Mouse (Mus musculus): ENCODE measurements around the gene Trrap.

Gene Trrap

DNA sequence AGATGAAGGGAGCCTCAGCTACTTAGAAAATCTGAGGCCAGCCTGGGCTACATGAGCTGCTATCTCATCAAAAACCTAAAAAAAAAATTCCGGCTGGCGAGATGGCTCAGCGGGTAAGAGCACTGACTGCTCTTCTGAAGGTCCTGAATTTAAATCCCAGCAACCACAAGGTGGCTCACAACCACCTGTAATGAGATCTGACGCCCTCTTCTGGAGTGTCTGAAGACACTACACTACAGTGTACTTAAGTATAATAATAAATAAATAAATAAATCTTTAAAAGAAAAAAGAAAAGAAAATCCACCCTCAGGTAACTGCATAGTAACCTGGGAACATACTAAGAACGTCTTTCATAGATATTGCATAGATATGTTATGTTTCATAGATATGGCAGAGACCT is 25.8 kb downstream of the Trrap start:
- DNase-seq = no peak

DNA sequence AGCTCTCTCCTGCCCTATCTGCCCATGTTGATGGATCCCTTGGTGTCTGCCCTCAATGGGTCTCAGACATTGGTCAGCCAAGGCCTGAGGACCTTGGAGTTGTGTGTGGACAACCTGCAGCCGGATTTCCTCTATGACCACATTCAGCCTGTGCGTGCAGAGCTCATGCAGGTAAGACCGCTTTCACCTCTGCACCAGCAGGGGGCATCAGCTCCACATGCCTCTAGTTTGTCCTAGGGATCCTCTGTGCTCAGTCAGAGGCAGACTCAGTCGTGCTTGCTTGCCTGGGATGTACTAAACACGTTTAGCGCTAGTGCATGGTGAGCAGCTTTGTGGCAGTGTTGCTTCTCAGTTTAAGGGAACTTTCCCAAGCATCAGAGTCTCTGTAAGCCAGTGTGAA is 27.2 kb downstream of the Trrap start:
- peak; percentile 13 for DNase-seq

DNA sequence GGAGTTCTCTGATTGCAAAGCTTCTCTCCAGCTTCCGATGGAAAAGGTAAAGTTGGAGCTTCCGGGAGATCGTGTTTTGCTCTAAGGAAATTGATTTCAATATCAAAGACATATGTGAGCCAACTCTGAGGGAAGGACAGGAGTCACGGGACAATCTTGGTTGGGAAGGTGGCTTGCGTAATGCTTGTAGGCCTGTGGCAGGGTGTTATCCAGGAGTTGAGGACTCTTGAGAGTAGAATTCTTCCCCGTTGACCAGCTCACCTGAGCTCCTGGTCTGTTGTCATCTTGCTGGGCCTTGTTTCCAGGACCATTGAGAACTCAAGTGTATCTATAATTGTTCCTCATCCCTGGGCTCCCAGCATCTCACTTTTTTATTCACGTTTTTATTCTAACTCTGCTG is 29.6 kb downstream of the Trrap start:
- no peak for DNase-seq

DNA sequence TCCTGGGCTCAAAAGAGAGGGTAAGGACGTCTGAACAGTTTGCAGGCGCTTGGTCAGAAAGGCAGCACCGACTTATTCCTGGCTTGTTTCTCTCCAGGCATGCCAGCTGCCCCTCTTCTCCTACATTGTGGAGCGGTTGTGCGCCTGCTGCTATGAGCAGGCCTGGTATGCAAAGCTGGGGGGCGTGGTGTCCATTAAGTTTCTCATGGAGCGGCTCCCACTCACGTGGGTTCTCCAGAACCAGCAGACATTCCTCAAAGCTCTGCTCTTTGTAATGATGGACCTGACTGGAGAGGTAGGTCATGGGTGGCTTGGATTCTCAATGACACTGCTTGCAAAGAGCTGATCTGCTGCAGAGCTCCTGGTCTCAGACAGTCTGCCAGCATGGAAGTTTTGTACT is 35.5 kb downstream of the Trrap start:
- DNase-seq = no peak

DNA sequence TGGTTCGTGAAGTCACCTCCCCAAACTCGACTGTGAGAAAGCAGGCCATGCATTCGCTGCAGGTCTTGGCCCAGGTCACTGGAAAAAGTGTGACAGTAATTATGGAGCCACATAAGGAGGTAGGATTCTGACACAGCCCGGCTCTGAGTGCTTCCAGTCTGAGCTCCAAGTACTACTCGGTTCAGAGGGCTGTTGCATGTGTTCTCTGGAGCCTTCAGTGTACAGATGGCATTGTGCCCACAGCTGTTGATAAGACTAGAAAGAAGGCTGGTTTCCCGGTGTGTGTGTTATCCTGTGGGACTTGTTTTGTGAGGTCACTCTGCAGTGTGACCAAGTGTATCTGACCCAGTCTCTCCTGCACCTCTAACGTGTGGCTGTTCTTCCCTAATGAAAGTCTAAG is 36.6 kb downstream of the Trrap start:
- no peak for DNase-seq

DNA sequence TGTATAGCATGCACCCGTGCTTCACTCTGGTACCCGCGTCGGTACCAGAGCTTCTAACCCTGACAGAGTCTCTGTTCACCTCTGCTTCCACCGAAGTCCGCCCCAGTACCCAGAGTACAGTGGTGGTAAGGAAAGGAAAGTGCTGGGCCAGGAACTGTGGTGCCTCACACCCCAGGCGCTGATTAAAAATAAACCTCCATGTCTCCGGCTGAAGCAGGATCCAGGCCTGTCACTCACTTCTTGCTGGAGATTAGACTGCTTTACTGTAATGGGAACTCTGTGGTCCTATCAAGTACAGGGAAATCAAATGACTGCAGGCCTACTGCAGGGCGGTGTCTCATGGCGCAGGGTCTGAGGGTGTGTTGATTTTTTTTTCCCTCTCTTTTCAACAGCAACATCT is 39.4 kb downstream of the Trrap start:
- DNase-seq = no peak

DNA sequence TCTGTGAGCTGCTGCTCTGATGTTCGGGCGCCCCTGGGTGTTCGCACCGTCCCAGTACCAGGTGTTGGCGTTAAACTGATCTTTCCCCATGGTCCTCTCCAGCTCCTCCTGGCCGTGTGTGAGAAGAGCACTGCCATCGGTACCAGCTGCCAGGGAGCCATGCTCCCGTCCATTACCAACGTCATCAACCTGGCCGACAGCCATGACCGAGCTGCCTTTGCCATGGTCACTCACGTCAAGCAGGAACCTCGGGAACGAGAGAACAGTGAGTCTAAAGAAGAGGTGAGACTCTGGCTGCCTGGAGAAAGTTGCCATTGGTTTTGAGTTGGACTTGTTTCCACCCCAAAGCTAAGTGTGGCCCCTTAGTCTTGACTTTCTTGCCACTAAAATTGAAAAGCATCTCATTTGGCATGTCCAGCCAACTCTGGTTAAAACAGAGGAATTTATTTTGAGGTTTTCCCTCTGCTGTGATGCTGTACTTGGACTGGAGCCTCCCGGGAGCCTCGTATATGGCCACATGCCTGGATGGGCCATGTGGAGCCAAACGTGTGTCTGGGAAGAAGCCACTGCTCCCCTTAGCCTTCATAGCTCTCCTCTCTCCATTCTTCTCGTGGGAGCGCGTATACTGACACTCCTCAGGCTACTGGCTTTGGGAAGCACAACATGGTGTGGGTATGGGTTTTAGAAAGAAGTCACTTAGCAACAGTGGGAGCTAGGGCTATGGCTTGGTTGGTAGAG is 61.0 kb downstream of the Trrap start:
- no peak for DNase-seq

DNA sequence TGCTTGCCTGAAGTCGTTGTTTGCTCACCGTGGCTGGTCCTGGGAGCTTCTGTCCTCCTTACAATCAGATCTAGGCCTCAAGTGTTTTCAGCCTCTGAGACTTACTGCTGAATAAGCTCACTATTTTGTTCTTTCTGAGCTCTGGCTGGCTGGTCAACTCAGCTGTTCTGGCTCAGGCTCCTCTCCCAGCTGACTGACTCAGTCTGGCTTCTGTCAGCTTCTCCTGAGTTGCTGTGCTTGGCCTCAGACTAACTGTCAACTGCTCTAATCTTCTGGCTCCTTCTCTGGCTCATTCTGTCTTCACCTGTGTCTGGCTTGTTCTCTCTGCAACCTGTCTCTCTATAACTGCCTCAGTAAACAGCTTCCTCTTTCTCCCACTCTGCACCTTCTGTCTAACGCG is 62.1 kb downstream of the Trrap start:
- DNase-seq = no peak

DNA sequence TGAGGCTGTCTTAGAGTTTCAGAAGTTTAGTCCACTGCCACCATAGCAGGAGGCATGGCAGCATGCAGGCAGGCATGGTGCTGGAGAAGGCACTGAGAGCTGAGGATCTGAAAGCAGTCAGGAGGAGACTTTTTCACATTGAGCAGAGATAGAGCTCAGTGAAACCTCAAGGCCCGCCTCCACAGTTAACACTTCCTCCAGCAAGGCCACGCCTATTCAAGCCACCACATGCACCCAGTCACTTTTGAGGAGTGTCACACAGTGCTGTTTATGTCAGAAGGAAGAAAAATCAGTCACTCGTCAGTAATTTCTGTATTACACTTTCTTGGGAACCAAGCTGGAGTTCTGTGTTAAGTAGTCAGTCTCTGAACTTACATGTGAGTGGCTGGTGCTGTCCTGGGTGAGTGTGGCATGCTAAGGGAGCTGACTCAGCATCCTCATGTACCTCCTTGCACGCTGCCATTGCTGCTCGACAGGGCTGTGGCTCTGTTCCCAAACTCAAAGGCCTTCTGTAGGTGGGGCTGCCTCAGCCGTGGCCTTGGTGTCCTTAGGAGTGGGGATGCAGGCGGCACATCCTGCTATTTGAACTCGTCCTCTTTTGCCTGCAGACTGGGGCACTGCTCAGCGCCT is 64.4 kb downstream of the Trrap start:
- DNase-seq = no peak

DNA sequence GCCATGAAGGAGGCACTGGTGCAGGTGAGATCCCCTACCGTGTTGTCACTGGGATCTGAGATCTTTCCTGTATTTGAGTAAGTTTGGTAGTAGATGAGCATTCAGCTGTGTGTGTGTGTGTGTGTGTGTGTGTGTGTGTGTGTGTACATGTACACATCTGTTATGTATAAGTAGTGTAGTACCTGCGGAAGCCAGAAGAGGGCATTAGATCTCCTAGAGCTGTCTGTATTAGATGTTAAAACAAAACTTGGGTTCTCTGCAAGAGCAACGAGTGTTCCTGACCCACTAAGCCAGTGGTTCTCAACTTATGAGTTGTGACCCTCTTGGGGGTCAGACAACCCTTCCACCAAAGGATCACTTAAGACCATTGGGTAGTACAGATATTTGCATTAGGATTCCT is 68.6 kb downstream of the Trrap start:
- DNase-seq = peak; percentile 9

DNA sequence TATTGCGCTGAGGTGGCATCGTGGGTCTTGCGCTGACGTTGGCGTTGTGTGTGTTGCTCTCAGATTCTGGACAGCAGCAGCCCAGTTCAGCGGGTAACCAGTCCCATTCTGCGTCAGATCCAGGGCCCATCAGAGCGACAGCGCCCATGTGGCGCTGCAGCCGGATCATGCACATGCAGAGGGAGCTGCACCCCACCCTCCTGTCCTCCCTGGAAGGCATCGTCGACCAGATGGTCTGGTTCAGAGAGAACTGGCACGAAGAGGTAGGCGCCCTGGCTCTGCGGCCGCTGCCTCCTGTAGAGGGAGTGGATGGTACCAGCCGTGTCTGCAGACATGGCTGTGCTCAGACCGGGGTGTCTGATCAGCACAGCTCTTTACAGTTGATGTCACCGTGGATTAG is 77.8 kb downstream of the Trrap start:
- DNase-seq = no peak

DNA sequence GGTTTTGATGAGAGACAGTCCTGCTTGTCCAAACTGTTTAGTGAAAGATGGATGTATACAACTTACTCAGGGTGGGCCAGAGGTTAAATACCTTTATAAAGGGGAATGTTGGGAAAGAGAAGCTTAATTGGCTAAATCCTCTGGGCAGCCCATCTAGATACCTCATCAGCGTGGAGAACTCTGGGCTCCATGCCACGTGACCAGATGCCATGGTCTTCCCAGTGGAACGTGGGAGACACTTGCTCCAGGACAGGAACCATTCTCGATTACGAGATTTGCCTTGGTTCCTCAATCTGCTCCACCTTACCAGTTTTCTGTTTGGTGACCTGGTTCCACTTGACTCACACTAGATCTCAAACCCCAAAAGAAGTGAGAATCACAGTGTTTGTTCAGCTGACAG is 81.2 kb downstream of the Trrap start:
- DNase-seq = no peak

DNA sequence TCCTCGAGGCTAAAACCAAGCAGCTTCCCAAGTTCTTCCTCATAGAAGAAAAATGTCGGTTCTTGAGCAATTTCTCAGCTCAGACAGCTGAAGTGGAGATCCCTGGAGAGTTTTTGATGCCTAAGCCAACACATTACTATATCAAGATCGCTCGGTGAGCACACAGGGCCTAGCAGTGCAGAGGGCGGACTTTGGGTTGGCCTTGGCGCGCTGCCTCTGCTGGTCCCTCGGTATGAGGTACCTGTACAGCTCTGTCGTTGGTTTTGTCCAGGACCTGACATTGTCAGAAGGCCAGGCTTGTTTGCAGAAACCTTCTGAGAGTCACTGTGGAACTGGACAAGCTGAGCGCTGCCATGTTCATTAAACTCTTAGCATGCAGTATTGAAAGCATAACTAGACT is 82.4 kb downstream of the Trrap start:
- no peak for DNase-seq

DNA sequence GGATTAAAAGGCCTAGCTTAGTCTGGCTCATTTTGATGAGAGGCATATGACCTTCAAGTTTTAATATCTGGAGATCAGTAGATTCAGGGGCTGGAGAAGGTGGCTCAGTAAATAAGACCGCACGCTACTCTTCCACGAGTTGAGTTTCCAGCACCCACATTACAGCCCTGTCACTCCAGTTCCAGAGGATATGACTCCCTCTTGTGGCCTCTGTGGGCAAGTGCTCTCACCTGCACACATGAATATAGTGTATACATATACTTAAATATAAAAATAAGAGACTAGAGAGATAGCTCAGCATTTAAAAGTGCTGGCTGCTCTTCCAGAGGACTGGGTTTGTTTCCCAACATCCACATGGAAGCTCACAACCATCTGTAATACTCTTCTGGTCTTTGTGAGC is 84.3 kb downstream of the Trrap start:
- DNase-seq = no peak

DNA sequence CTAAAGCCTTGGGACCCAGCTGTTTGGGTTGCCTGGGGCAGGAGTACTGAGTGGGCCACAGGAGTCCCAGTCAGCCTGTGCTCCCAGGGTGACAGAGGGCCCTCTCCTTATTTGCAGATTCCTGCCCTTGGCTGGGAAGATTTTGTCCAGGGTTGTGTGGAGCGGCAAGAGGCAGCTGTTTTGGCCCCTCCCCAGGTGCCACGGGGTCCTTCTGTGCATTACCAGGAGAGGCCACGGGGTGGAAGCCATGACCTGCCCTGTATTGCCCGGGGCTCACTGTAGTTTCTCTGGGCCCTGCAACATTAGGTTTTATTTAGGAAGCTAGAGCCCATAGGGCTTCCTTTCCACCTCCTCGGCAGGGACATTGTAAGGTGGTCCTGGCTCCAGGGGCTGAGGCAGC is 86.4 kb downstream of the Trrap start:
- DNase-seq = peak; percentile 12

DNA sequence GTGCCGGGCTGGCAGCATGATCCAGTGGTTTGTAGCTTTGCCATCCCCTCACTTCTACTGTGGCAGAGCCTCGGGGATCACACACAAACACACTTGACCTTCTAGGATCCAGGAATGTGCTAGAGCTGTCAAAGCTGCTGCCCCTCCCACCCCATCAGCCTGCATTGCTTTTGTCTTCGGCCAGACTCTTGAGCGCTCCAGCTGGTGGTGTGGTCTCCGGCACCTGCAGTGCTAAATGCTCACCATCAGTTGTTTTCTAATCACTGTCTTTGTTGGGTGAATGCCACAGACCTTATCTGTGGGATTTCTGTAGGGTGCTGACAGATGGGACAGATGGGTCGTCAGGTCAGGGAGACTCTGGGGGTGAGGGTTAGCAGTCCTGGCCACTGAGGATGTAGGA is 88.4 kb downstream of the Trrap start:
- DNase-seq = no peak

DNA sequence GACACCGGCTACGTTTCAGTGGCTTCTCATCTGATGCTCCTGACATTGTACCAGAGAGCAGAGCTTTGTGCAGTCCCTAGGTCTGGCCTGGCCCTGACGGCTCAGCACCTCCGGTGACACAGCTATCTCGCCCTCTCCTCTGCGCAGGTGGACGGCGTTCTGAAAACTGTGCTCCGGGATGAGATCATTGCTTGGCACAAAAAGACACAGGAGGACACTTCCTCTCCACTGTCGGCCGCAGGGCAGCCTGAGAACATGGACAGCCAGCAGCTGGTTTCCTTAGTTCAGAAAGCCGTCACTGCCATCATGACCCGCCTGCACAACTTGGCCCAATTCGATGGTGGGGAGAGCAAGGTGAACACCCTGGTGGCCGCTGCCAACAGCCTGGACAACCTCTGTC is 91.0 kb downstream of the Trrap start:
- DNase-seq = no peak

DNA sequence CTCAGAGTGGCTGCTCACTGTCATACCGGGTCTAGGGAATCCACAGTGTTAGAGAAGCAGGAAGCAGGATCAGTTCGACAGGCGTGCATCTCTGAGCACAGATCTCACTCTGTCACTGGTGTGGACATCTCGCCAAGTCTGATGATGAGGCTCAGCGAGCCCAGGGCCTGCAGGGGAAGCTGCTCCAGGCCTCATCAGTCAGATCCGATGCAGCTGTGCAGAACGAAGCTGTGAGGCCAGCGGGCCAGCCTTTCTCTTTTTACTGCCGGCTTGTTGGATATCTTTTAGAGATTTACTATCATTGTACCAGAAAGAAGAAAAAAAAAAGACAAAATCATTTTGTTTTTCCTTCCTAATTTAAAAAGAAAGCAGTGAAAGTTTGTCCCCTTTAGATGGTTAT is 91.8 kb downstream of the Trrap start:
- DNase-seq = no peak

DNA sequence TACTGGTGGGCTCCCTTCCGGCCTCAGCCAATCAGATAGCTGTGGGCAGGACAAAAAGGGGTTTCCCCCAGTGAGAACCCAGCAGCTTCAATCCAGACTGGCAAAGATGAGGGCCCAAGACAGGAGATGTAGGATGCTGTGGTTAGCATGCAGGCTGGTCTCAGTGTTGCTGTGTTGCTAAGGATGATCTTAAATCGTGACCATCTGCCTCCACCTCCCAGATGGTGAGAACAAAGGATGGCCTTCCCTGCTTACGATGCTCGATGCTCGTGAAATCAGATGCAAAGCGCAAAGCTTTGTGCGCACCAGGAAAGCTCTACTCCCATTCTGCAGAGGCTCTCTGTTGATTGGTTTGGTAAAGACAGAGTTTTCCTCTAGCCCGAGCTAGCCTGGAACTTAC is 93.4 kb downstream of the Trrap start:
- DNase-seq = no peak

DNA sequence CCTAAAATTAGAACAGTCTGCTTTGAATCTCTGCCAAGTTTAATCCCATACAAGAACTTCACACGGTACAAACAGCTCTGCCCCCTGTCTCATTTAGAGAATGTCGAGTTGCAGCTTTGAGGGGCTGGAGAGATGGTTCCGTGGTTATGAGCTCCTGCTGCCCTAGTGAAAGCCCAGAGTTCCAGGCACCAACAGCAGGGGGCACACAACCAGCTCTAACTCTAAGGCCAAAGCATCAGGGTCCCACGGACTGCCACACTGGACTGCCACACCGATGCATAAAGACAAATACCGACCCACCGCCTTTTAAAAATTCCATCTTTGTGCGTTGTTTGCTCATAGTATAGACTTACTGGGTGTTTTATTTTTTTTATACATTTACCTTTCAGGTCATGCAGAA is 99.4 kb downstream of the Trrap start:
- no peak for DNase-seq

DNA sequence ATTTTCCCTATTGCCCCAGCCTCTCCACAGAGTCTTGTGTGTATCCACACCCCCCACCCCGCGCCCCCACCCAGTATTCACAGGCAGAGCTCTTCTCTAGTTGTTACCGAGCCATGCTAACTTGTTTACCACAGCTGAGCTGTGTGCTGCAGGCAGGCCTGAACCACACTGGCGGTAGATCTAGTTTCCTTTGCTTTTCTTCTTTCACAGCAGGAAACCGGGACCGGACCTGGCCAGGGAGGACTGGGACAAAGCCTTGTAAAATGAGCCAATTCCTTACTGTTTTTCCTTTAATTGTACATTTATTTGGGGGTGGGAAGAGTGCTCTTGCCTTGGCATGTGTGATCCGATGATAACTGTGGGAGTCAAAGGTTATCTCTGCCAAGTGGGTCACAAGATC is 101.9 kb downstream of the Trrap start:
- DNase-seq = no peak

DNA sequence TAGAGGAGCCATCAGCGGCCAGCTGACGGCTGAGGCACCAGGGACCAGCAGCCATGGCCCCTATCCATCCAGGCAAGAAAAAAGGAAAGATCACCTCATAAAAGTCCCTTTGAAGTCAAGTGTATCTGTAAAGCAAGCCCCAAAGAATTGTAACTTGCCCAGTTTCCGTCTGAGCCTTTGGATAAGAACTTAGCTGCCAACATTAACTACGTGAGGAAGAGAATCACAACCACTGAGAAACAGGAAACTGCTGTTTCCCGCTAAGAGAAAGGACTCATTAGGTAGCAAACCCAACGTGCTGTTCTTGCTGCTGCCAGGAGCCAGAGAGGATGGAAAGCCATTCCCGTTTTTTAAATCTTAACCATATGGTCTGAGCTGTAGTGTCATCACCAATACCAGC is 103.2 kb downstream of the Trrap start:
- DNase-seq = peak; percentile 9

DNA sequence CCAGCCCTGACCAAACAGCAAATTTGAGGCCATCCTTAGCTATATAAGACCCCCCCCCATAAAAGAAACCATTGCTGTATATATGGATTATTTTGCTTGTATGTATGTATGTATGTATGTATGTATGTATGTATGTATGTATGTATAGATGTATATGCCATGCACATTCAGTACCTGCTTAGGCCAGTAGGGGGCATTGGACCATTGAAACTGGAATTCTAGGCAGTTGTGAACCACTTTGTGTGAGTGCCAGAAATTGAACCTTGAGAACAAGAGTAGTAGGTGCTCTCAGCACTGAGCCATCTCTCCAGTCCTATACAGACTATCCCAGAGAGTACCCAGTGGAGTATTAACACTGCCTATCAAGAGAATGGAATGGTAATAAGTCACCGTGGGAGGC is 104.2 kb downstream of the Trrap start:
- DNase-seq = no peak

DNA sequence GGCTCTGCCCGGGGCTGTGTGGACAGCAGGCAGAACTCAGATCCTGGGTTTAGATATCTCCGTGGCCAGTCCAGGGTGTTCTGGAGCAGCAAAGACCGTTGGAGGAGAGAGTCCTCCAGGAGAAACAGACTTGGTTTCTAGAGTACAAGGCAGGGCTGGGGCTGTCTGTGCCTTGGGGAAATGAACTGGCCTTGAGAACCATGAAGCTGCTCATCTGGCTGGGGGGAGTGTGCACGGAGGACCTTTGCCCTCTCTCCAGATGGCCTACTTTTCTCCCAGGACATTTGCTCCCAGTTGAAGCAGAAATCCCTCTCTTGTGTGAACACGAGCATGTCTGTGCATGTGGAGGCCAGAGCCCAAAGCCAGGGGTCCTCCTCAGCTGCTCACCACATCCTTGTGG is 104.8 kb downstream of the Trrap start:
- no peak for DNase-seq

DNA sequence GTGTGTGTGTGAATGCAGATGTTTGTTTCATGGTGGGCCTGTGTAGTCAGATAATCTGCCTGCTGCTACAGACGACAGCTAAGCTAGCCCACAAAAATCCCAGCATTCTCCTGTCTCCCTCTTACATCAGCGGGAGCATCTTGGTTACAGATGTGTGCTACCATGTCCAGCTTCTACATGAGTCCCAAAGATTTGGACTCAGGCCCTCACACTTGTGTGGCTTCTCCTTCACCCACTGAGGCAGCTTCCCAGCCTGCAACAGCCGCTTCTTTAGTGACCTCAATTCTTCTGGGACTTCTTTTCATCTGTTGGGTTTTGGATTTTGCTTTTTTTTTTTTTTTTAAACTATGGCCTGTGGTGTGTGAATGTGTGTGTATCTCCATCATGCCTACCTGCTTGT is 105.3 kb downstream of the Trrap start:
- no peak for DNase-seq
